Mouse (Mus musculus) monocyte, adult 5-6 weeks (primary cell): ENCODE measurements around the gene Rnasel. TPM values are rescaled to one million over a fixed set of nuclear protein-coding genes. Genes with fewer than 3 reads are reported as not detected.
"Not testable (repeated sequence)": the region's sequence is repeated elsewhere in the genome, so short reads cannot be mapped to it uniquely, and the experiment has no call there.

Experiments used
- ATAC-seq: fragments of 153-309, 156-312 bp; replicated peaks from 2 replicates; pipeline ENCODE4 v1.8.0; 2017; ENCODE audit warnings: mild to moderate bottlenecking; ENCODE audit not compliant: low TSS enrichment, insufficient number of reproducible peaks, severe bottlenecking, poor library complexity, low FRiP score
- total RNA-seq: library from RNA; stranded (forward); fragments of 200-1000, 200-491, 200-594 nt; gene quantifications from 3 replicates; pipeline ENCODE4 v1.2.3, GENCODE M21; 2017

Gene Rnasel
- total RNA-seq, 1 experiment from 2014 or later = 55.1 TPM

- no peak for ATAC-seq
These were observed 14.9 kb downstream of the Rnasel start for GRCm38 (mm10) chr1:153764136-153764535.

GRCm38 (mm10) chr1:153766298-153766697 lies 17.1 kb downstream of the Rnasel start:
- ATAC-seq = no peak

GRCm38 (mm10) chr1:153767281-153767680 lies 18.1 kb downstream of the Rnasel start:
- ATAC-seq = no peak

GRCm38 (mm10) chr1:153768465-153768864 lies 19.2 kb downstream of the Rnasel start:
- no peak for ATAC-seq

- ATAC-seq = not testable (repeated sequence)
These were observed 20.3 kb downstream of the Rnasel start for GRCm38 (mm10) chr1:153769571-153769970.

- ATAC-seq = no peak
These were observed 21.0 kb downstream of the Rnasel start for GRCm38 (mm10) chr1:153769998-153770775.

GRCm38 (mm10) chr1:153770776-153771167 lies 21.5 kb downstream of the Rnasel start:
- ATAC-seq = no peak

- ATAC-seq = no peak
These were observed 25.9 kb downstream of the Rnasel start for GRCm38 (mm10) chr1:153775174-153775573.

GRCm38 (mm10) chr1:153776257-153776656 lies 27.0 kb downstream of the Rnasel start:
- ATAC-seq = no peak

- no peak for ATAC-seq
These were observed 29.0 kb downstream of the Rnasel start for GRCm38 (mm10) chr1:153778205-153778604.

GRCm38 (mm10) chr1:153783339-153783738 lies 34.1 kb downstream of the Rnasel start:
- no peak for ATAC-seq

GRCm38 (mm10) chr1:153785608-153786007 lies 36.4 kb downstream of the Rnasel start:
- ATAC-seq = no peak

GRCm38 (mm10) chr1:153790708-153791107 lies 41.5 kb downstream of the Rnasel start:
- ATAC-seq = no peak

- no peak for ATAC-seq
These were observed 45.0 kb downstream of the Rnasel start for GRCm38 (mm10) chr1:153794241-153794640.

GRCm38 (mm10) chr1:153802691-153803090 lies 53.5 kb downstream of the Rnasel start:
- ATAC-seq = no peak

GRCm38 (mm10) chr1:153803530-153803929 lies 54.3 kb downstream of the Rnasel start:
- peak; percentile 82 for ATAC-seq

GRCm38 (mm10) chr1:153807390-153807993 lies 58.3 kb downstream of the Rnasel start:
- ATAC-seq = no peak
